Mouse (Mus musculus) CH12.LX (cell line): ENCODE data around the gene Pgp.

Experiments used
- BHLHE40 ChIP-seq: IDR thresholded peaks from 2 replicates; pipeline ENCODE4 v1.6.1; 2011; ENCODE audit warnings: mild to moderate bottlenecking, low read depth, low read length, improper control_type of control experiment
- CHD2 ChIP-seq: IDR thresholded peaks from 2 replicates; pipeline ENCODE4 v1.6.1; 2011; ENCODE audit warnings: low read length, improper control_type of control experiment
- CTCF ChIP-seq, 2 experiments: IDR thresholded peaks in 1 of 2; conservative IDR thresholded peaks in 1 of 2; 2 replicates each; pipeline ENCODE4 v1.5.1; 2011 to 2012; ENCODE audit warnings: low read depth in 2 of 2, low read length in 2 of 2, improper control_type of control experiment in 1 of 2, inconsistent platforms in 1 of 2, mild to moderate bottlenecking in 1 of 2, moderate library complexity in 1 of 2
- E2F4 ChIP-seq: IDR thresholded peaks from 2 replicates; pipeline ENCODE4 v1.6.1; 2011; ENCODE audit warnings: low read depth, low read length, improper control_type of control experiment; ENCODE audit not compliant: insufficient replicate concordance
- ELF1 ChIP-seq: IDR thresholded peaks from 2 replicates; pipeline ENCODE4 v1.6.1; 2014; ENCODE audit warnings: low read depth, mild to moderate bottlenecking, inconsistent platforms, low read length, improper control_type of control experiment
- MAFK ChIP-seq: IDR thresholded peaks from 2 replicates; pipeline ENCODE4 v1.6.1; 2011; ENCODE audit warnings: low read length, improper control_type of control experiment; ENCODE audit not compliant: insufficient replicate concordance
- MAX ChIP-seq: IDR thresholded peaks from 2 replicates; pipeline ENCODE4 v1.6.1; 2011; ENCODE audit warnings: low read length, improper control_type of control experiment
- MEF2A ChIP-seq: IDR thresholded peaks from 2 replicates; pipeline ENCODE4 v1.6.1; 2014; ENCODE audit warnings: low read depth, mild to moderate bottlenecking, inconsistent platforms, low read length, improper control_type of control experiment, borderline replicate concordance
- POLR2A ChIP-seq: IDR thresholded peaks from 2 replicates; pipeline ENCODE4 v1.6.1; 2011; ENCODE audit warnings: low read depth, mild to moderate bottlenecking, improper control_type of control experiment, low read length
- USF1 ChIP-seq: IDR thresholded peaks from 2 replicates; pipeline ENCODE4 v1.6.1; 2014; ENCODE audit warnings: low read depth, mild to moderate bottlenecking, inconsistent platforms, low read length, improper control_type of control experiment
- USF2 ChIP-seq: conservative IDR thresholded peaks from 2 replicates; pipeline ENCODE4 v1.6.1; 2011; ENCODE audit warnings: low read depth, low read length, improper control_type of control experiment

- TF ChIP-seq E2F4 = no peak
- TF ChIP-seq POLR2A = no peak
- no peak for TF ChIP-seq CHD2
- TF ChIP-seq MEF2A = no peak
- no peak for TF ChIP-seq MAFK
- TF ChIP-seq ELF1 = no peak
- peak; percentile 64 to 85 for TF ChIP-seq CTCF (conservative IDR thresholded peaks at IDR 0.05 in 1 of 2, IDR thresholded peaks at IDR 0.05 in 1 of 2; ENCODE audit: low read depth in 2 of 2, low read length in 2 of 2)
- no peak for TF ChIP-seq BHLHE40
- no peak for TF ChIP-seq USF2
- no peak for TF ChIP-seq MAX
- TF ChIP-seq USF1 = no peak
These were observed 24.6 kb downstream of the Pgp start for GRCm38 (mm10) chr17:24494627-24495335.
